Mouse (Mus musculus) lung, postnatal 0 days (tissue): ENCODE results near the gene Kcnq1.

Experiments
- CTCF ChIP-seq: IDR thresholded peaks from 2 replicates; pipeline ENCODE4 v1.5.1; 2016; ENCODE audit warnings: antibody characterized with exemption, mild to moderate bottlenecking
- EP300 ChIP-seq: IDR thresholded peaks from 2 replicates; pipeline ENCODE4 v1.6.1; 2016; ENCODE audit warnings: antibody characterized with exemption, mild to moderate bottlenecking, control low read depth

DNA sequence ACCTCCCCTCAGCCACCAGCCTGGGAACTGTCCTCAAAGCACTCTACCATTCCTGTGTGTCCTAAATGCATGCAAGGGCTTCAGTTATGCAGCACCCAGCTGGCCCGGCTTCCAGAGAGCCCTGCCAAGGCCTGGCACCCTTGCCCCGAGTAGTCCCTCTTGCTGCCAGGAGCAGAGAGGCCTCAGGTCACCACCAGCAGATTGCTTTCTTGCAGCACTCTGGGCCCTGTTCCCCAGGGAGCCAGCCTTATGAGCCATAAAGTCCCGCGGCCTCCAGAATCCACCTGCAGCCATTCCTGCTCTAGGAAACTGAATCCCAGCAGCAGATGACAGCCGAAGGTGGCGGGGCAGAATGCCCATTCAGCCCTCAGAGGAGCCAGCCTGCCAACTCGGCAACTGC, 327.2 kb downstream of the Kcnq1 start:
- TF ChIP-seq EP300 (no peak), CTCF (no peak)
